Mouse (Mus musculus) gonadal fat pad, adult 2 months (tissue): ENCODE data around the gene Tfr2. TPM values are rescaled to one million over a fixed set of nuclear protein-coding genes. Genes with fewer than 3 reads are reported as not detected.

ENCODE experiments used
- DNase-seq: peaks from one replicate; pipeline ENCODE4 v3.0.0-alpha.2; 2012; ENCODE audit warnings: low read depth
- polyA plus RNA-seq: library from polyadenylated mRNA; depleted of rRNA; stranded (reverse); fragments of >200 nt; gene quantifications from 2 replicates; pipeline ENCODE4 v1.2.3, GENCODE M21; 2012

The Tfr2 gene
- polyA plus RNA-seq, 1 experiment = 1.3 TPM

DNA sequence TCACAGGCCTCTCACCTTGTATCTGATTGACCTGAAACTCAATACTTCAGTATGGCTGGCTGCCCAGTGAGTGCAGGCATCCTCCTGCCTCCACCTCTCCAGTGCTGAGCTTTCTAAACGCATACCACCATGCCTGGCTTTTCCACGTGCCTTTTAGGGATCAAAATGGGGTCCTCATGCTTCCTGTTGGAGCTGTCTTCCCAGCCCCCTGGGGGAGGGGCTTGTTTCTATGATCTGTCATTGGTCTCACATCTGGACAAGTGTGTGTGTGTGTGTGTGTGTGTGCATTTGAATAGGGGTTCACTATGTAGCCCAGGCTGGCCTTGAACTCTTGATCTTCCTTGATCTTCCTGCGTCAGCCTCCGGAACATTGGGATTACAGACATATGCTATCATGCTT is 32.2 kb upstream of the Tfr2 start:
- DNase-seq = no peak

GRCm38 (mm10) chr5:137539291-137539801 is 30.3 kb upstream of the Tfr2 start:
- peak; percentile 26 for DNase-seq

- DNase-seq = no peak
Measured at GRCm38 (mm10) chr5:137540991-137541390, 28.6 kb upstream of the Tfr2 start.

DNA sequence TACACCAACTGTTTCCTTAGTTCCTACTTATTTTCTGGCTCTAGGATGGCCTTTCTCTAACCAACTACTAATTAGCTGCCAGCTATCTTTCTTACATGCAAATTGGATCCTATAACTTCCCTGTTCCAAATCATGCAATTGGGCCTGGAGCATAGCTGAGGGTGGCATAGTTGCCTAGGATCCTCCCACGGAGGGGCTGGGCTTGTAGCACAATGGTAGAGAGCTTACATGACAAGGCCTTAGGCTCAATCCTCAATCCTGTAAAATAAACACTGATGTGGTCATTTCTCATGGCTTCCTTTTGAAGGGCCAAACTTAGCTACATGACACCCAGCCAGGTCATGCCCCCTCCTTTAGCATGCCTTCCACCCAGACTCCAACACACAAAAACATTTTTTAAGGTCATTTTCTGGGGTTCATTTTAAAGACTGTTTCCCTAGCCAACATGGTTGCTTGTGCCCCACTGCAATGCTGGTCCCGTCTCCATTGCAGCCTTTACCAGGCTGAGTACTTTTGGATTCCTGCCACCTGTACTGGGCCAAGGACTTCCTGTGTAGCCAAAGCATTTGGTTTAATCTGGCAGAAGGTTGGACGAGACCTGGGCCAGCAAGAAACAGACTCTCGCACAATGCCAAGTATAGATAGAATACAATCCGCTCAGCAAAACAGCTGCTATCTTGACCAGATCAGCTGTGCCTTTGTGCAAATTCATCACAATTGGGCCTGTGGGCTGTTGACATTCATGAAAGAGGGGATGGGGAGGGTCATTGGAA is 27.7 kb upstream of the Tfr2 start:
- peak; percentile 38 for DNase-seq

- DNase-seq = no peak
Measured at GRCm38 (mm10) chr5:137544926-137545325, 24.7 kb upstream of the Tfr2 start.

GRCm38 (mm10) chr5:137545596-137545995 is 24.0 kb upstream of the Tfr2 start:
- no peak for DNase-seq

DNA sequence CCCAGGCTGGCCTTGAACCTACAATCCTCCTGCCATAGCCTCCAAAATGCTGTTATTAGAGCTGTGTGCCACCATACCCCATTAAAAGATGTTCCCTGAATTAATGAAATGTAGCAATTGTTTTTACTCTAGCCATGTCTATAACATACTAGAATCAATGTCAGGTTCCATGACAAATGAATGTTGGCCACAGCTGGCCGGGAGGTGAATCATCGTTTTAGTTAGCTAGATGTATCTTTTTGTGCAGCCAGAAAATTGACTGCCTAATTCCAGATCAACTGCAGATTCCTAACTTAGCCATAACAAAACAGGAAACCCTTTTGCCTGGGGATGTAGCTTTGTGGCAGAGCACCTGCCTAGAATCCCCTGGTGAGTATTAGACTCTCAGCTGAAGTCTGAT is 19.8 kb upstream of the Tfr2 start:
- no peak for DNase-seq

DNA sequence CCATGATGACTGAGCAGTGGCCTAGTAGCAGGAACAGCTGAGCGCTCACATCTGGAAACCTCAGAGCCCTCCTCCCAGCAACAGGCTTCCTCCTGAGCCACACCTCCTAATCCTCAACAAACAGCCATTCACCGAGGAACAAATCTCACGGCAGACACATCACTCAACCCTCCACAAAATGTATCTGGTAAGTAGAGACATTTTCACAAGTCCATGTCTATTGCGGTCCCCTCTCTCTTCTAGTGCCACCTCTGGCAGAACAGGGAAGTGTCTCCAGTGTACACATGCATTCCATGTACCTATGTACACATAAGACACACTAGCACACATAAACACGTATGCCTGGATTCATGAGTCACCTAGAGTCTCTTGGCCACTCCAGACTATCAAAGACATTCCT is 18.5 kb upstream of the Tfr2 start:
- no peak for DNase-seq

GRCm38 (mm10) chr5:137553000-137553399 is 16.6 kb upstream of the Tfr2 start:
- DNase-seq = no peak

DNA sequence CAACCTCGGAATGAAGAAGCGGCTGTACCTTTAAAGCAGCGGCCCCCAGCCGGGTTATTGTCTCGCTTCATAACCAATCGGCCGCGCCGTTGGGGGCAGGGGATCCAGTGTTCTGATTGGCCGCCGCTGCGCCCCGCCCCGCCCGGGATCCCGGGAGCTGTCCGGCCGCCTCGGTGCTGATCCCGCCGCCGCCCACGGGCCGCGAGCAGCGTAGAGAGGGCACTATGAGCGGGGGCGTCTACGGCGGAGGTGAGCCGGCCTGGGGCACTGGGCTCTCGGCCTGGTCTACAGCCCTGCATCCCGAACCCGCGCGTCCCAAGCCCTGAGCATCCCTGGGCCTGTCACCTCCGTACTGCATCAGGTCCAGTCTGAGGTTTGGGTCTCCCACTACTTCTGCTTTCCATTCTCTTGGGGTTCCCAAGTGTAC is 16.2 kb upstream of the Tfr2 start, which contains the start of gene Actl6b:
Gene Actl6b (plus strand): TSS at position 107 of the 427 bp plus-strand sequence.
- DNase-seq = no peak

GRCm38 (mm10) chr5:137553898-137554297 is 15.7 kb upstream of the Tfr2 start:
- no peak for DNase-seq

- no peak for DNase-seq
Measured at GRCm38 (mm10) chr5:137561556-137561955, 8.1 kb upstream of the Tfr2 start.

DNA sequence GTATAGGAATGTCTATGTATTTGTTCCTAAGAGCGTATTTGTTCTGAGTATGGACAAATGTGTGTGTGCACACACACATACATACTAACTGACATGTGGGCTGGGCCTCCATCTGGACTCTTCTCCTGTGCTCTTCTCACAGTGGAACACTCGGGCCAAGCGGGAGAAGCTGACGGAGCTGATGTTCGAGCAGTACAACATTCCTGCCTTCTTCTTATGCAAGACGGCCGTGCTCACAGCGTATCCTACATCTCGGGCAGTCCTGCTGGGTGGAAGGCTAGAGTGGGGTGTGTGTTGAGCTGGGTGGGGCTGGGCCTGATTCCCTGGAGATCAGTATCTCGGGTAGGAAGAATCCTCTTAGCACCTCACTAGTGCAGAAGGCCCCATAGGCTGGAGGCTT is 6.7 kb upstream of the Tfr2 start:
- DNase-seq = no peak

DNA sequence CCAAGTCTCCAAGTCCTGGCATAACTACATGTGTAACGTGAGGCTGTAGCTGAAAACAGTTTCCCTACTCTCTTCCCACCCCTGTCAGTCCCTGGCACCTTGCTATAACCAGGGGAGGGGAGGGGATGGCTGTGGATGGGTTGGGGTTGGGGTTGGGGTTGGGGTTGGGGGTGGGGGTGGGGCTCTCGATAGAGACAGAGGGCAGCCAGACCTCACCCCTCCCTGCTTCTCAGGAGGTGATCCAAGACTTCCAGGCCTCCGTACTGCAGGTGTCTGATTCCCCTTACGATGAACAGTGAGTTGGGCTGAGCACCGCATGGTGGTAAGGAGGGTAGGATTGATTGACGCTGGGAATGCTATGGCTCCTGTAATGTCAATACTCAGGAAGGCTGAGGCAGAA is 3.9 kb upstream of the Tfr2 start:
- DNase-seq = no peak

- DNase-seq = no peak
Measured at GRCm38 (mm10) chr5:137566416-137566815, 3.2 kb upstream of the Tfr2 start.

DNA sequence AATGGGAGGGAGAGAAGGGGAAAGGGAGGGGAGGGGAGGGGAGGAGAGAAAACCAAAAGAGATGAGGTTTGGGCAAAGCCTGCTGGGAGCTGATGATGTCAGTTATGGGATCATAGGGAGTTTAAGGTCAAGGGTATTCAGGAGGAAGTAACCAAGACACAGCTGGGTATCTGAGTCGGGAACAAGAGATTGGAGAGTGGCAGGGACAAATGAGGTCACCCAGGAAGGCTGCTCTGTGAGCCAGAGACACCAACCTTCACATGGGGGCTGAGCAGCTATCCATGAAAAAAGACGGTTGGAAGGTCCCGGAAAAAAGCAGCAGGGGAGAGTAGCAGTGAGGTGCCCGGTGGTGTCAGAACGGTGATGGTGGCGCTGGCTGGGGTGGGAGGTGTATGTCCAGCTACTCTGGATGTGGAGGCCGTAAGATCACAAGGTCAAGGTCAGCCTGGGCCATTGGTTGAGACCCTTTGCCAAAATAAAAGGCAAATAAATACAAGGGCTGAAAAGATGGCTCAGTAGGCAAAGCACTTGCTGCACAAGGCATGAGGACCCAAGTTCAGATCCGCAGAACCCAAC is 1.3 kb upstream of the Tfr2 start:
- no peak for DNase-seq

DNA sequence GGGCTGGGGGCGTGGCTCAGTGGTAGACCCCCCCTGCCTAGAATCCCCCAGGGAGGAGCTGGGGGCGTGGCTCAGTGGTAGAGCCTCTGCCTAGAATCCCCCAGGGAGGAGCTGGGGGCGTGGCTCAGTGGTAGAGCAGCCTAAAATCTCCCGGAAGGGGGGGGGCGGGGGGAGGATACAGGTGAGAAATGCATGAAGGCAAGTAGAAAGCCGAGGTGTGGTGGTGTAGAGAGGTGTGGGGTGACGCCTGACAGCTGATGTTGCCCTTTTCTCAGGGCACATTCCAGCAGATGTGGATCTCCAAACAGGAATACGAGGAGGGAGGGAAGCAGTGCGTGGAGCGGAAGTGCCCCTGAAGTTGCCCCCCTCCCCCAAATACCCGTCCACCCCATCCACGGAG is 609 bp upstream of the Tfr2 start:
- DNase-seq = no peak

DNA sequence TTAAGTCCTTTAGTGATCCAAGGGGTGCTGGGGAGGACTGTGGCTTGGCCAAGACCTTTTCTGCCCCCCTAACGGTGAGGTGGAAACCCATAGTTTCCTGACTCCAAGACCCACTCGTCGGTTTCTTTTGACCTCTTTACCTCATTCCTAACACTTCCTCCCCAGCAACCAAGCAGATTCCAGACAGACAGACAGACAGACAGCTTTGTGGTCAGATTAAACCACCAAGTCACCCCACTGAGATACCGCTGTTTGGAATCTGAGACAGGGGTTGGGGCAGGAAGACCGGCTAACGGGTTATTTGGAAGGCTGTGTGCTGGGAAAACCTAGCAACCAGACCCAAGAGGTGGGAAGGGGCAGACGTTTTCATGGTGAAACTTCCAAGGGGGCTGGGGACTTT is 541 bp downstream of the Tfr2 start:
- no peak for DNase-seq

- no peak for DNase-seq
Measured at GRCm38 (mm10) chr5:137570691-137571586, 1.3 kb downstream of the Tfr2 start.

- DNase-seq = no peak
Measured at GRCm38 (mm10) chr5:137574470-137574901, 4.8 kb downstream of the Tfr2 start.

DNA sequence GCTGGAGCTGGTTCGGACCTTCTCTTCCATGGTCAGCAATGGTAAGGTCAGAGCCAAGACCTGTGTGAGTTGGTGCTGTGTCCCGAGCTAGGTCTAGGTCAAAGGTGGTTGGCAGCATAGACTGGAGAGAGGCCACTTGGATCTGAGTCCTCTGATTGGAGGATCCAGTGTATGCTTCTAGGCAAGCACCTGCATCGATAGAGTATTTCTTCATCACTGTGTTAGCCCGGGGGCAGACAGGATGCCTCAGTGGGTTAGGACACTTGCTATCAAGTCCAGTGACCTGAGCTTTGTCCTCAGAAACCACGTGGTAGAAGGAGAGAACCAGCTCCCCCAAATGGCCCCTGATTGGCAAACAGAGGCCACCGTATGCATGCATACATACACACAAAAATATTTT is 10.6 kb downstream of the Tfr2 start:
- no peak for DNase-seq

- no peak for DNase-seq
Measured at GRCm38 (mm10) chr5:137582702-137583101, 13.1 kb downstream of the Tfr2 start.
